Mouse (Mus musculus) G1E (cell line): ENCODE measurements around the gene Ebf3. TPM values are rescaled to one million over a fixed set of nuclear protein-coding genes. Genes with fewer than 3 reads are reported as not detected.

Source experiments
- ATAC-seq: 2 replicates; pipeline ENCODE4 v1.8.0; 2016; ENCODE audit warnings: mild to moderate bottlenecking; ENCODE audit not compliant: insufficient number of reproducible peaks, poor library complexity, low FRiP score, severe bottlenecking; ENCODE audit errors: extremely low read depth
- DNase-seq: peaks from one replicate; pipeline ENCODE4 v3.0.0; 2012; ENCODE audit warnings: low spot score
- H3K27me3 ChIP-seq: 2 replicates; pipeline ENCODE4 v1.6.1; 2012; ENCODE audit warnings: mild to moderate bottlenecking, low read length, inconsistent platforms; ENCODE audit not compliant: insufficient read depth
- H3K36me3 ChIP-seq: replicated peaks from 2 replicates; pipeline ENCODE3; 2012; ENCODE audit warnings: mild to moderate bottlenecking, inconsistent platforms
- H3K4me1 ChIP-seq: 2 replicates; pipeline ENCODE4 v1.6.1; 2012; ENCODE audit warnings: low read depth, low read length, inconsistent platforms, mixed read lengths; ENCODE audit not compliant: insufficient read depth
- H3K4me3 ChIP-seq: 2 replicates; pipeline ENCODE4 v1.5.1; 2012; ENCODE audit warnings: low read depth, mild to moderate bottlenecking, inconsistent platforms, low read length, moderate library complexity, mixed read lengths
- H3K9me3 ChIP-seq: replicated peaks from 2 replicates; pipeline ENCODE4 v1.6.1; 2012; ENCODE audit warnings: inconsistent platforms
- CTCF ChIP-seq: IDR thresholded peaks from 2 replicates; pipeline ENCODE4 v1.5.1; 2012; ENCODE audit warnings: low read depth, low read length, inconsistent platforms, mixed read lengths
- GATA1 ChIP-seq: IDR thresholded peaks from 2 replicates; pipeline ENCODE4 v1.6.1; 2012; ENCODE audit warnings: borderline replicate concordance, low read length, inconsistent platforms, mixed read lengths
- GATA2 ChIP-seq: IDR thresholded peaks from 2 replicates; pipeline ENCODE4 v1.6.1; 2012; ENCODE audit warnings: low read depth, low read length, inconsistent platforms, borderline replicate concordance
- POLR2AphosphoS5 ChIP-seq: IDR thresholded peaks from 2 replicates; pipeline ENCODE4 v1.6.1; 2012; ENCODE audit warnings: low read depth, low read length, inconsistent platforms; ENCODE audit not compliant: insufficient replicate concordance
- TAL1 ChIP-seq: conservative IDR thresholded peaks from 2 replicates; pipeline ENCODE4 v1.6.1; 2012; ENCODE audit warnings: low read depth, low read length, inconsistent platforms, mixed read lengths
- polyA plus RNA-seq: library from polyadenylated mRNA; stranded (reverse); fragments of >175 nt; gene quantifications from 2 replicates; pipeline ENCODE4 v1.2.3, GENCODE M21; 2012
- total RNA-seq, 2 experiments: library from RNA; stranded (forward) in 1 of 2; stranded (reverse) in 1 of 2; fragments of 200-1000 nt in 1 of 2; fragments of >200 nt in 1 of 2; fragmentation: Nextera tagmentation in 1 of 2; gene quantifications; 2 replicates each; pipeline ENCODE4 v1.2.3; 2014 to 2017

Gene Ebf3
- total and polyA plus RNA-seq, 3 experiments, result 0.16 TPM; not detected in 2

DNA sequence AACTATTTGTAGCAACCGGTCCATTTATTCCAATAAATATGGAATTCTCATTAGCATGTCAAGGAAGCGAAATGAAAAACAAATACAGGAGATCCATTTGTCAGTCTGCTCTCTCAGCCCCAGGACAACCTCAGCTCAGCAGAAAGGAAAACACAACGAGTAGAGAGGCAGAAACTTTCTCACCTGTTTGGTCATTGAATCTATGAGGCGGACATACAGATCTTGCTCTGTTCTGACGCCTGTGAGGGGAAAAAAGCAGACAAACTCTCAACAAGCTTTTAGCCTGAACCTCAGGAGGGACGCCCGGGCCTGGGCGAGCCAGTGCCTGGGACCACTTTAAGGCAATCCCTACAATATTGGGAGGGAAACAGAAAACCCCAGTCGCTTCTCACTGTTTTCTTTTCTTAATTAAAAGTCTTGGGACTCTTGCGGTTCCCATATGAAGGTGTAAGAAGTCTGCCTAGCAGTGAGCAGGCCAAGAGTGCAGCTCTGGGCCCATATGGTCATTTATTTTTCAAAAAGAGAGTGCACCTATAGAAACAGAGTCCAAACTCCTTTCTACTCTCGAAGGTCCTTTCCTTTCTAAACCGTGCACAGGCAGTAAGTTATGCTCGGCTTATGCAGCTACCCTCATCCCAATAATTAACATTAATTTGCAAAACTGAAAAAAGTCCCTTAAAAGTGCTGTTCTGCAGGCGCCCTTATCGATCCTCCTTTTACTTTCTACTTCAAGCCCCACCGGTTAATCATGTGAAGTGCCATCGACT lies 1.9 kb downstream of the Ebf3 start:
- TF ChIP-seq POLR2AphosphoS5 (no peak), CTCF (no peak), GATA2 (no peak)
- Histone ChIP-seq H3K27me3 (no peaks in the 10 kb centered on the region; the same call in 1 of the 2 replicates), H3K36me3 (no peaks in the 10 kb centered on the region), H3K4me3 (no peak overlapping the region), H3K4me1 (no peaks in the 10 kb centered on the region), H3K9me3 (peaks cover 69% of the 10 kb centered on the region)
- DNase-seq (no peak), ATAC-seq (no peak)

DNA sequence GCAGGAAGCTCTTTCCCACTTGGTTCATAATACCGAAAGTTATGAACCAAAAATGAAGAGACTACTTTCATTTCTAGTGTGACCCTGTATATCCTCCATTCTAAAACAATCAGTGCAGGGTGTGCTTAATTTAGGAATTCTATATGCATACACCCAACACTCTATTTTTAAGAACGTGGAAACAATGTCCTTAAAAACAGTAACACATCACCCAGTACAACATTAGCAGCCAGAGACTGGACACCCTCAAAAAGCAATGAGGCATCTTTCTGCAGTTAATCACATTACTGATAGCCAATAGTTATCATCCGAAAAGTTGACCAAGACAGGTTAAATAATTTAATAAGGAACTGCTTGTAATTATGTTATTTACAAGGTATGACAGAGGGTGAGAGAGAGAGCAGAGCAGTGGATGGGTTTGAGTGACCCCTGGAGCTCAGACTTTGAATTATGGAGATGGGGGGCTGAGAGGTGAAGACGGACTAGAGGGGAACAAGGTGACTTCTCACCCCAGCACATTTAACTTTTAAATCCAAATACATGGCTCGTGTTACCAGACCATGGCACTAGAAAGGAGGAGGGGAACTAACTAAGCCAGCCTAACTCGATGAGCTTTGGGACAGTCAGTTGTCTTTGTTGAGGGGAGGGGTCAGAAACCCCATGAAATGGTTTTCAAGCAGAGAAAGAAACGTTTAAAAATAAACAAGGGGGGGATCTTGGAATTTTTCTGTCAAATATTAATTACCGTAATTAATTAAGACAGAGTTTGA lies 2.7 kb downstream of the Ebf3 start:
- no peaks in the 10 kb centered on the region for H3K36me3 ChIP-seq
- H3K4me3 ChIP-seq, result no peak overlapping the region
- TF ChIP-seq POLR2AphosphoS5 (no peak), GATA1 (no peak), GATA2 (no peak), TAL1 (no peak), CTCF (no peak)
- H3K9me3 ChIP-seq, result peaks cover 64% of the 10 kb centered on the region
- H3K27me3 ChIP-seq, result no peaks in the 10 kb centered on the region; the same call in 1 of the 2 replicates
- ATAC-seq (no peak), DNase-seq (no peak)
- no peaks in the 10 kb centered on the region for H3K4me1 ChIP-seq

GRCm38 (mm10) chr7:137310876-137311275 lies 3.4 kb downstream of the Ebf3 start:
- no peaks in the 10 kb centered on the region for H3K4me1 ChIP-seq
- DNase-seq, result no peak
- TF ChIP-seq CTCF (no peak), POLR2AphosphoS5 (no peak), GATA1 (no peak), TAL1 (no peak)
- no peak overlapping the region for H3K4me3 ChIP-seq
- ATAC-seq, result no peak
- no peaks in the 10 kb centered on the region; the same call in 1 of the 2 replicates for H3K27me3 ChIP-seq
- peaks cover 60% of the 10 kb centered on the region for H3K9me3 ChIP-seq
- no peaks in the 10 kb centered on the region for H3K36me3 ChIP-seq

DNA sequence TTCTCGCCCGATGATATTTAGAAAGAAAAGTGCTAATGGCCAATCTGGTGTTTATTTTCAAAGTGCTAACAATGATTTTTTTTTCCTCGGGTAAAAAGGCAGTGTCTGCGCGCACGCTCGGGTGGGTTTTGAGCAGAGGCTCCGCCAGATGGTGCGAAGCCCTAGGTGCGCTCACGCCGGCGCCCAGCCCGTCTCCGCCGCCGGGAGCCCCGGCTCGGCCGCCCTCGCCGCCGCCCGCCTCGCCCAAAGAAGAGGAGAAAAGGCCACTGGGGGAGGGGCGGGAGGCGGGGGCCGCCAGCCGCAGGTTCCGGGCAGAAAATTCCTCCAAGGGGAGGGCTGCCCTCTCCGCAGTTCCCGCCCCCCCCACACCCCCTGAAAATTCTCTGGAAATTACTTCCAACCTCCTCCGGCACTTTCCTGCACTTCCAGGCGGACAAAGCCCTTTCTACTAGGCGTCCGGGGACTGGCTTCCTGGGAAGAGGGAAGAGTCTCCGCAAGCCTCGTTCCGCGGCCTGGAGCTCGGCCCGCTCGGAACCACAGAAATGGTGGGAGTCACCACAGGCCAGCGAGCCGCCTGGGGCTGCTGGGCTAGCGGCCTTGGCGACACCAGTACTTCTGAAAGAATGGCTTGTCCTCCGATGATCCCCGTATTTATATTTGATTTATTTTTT lies 4.0 kb downstream of the Ebf3 start:
- no peak for DNase-seq
- H3K4me3 ChIP-seq, result no peak overlapping the region
- peaks cover 56% of the 10 kb centered on the region for H3K9me3 ChIP-seq
- H3K36me3 ChIP-seq, result no peaks in the 10 kb centered on the region
- H3K27me3 ChIP-seq, result no peaks in the 10 kb centered on the region; the same call in 1 of the 2 replicates
- no peaks in the 10 kb centered on the region for H3K4me1 ChIP-seq
- no peak for TF ChIP-seq TAL1
- no peak for TF ChIP-seq GATA2
- no peak for TF ChIP-seq CTCF
- TF ChIP-seq POLR2AphosphoS5, result no peak
- TF ChIP-seq GATA1, result no peak
- no peak for ATAC-seq

DNA sequence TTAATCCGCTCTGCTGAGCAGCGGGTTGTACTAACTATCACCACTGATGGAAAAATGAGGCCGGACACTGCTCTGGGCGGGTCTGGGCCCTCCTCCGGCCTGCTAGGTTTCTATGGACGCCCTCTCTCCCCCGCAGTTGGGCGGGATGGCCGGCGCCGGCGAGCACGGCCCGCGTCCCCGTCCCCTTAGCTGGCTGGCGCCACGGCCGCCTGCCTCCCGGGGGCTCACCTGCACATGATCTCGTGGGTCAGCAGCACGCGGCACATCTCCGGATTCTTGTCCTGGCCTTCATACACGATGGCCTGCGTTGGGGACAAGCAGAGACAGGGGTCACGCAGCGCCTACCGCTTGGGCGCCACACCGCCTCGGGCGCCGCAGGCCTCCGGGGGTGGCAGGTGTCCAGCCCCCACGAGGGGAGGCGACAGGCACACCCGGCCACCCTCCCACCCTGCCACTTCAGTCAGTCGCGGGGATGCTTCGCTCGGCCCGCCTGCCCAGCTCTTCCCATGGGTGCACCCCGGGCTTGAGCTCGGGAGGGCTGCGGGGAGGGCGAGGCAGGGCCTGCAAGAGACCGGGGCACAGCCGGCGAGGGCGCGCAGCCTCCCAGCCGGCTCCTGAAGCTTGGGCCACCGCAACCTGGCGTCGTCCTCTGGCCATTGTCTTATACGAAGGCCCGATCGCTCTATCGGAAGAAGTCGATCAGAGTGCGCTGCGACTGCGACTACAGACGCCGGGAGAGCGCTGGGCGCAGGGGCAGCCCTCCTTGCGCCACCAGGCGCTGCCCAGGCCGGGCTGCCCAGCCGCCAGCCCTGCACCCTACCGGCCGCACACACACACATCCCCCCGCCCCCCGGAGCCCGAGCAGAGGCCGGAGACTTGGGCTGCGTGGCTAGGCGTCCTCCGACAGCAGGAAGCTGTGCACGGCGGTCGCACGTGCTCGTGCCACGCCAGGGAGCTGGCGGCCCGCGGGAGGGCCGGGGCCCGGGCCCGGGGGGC lies 4.9 kb downstream of the Ebf3 start:
- DNase-seq (no peak), ATAC-seq (no peak)
- peak overlapping the region; percentile 40; the same call in 1 of the 2 replicates for H3K4me3 ChIP-seq
- H3K36me3 ChIP-seq, result no peaks in the 10 kb centered on the region
- no peak for TF ChIP-seq POLR2AphosphoS5
- TF ChIP-seq CTCF, result no peak
- H3K4me1 ChIP-seq, result no peaks in the 10 kb centered on the region
- H3K9me3 ChIP-seq, result peaks cover 47% of the 10 kb centered on the region
- no peaks in the 10 kb centered on the region for H3K27me3 ChIP-seq
